Mouse (Mus musculus): Measurements from ENCODE around the gene Fbxo11. TPM values are rescaled to one million over a fixed set of nuclear protein-coding genes. Genes with fewer than 3 reads are reported as not detected.

The Fbxo11 gene
- polyA plus RNA-seq, 2 experiments = 29.5 to 63.0 TPM

DNA sequence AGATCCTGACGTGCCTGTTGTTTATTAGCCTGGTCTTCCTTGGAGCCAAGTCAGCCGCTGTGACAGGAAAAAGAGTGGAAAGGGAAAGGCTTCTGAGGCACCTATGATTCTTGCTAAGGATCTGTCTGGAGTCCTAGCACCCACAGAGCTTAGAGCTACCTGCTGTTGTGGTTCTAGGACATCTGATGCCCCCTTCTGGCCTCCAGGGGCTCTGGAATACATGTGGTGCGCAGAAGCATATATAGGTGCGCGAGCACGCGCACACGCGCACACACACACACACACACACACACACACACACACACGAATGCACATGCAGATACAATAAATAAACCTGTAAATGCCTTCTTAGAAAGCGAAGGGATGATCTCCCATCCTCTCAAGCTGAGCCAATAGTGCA lies 20.9 kb upstream of the Fbxo11 start:
- Histone ChIP-seq H3K27ac (replicated peaks; ENCODE audit: low read depth, low read length) (no peak overlapping the region), H3K4me1 (ENCODE audit: control insufficient read depth, insufficient read depth, low read length) (no peaks in the 10 kb centered on the region), H3K9ac (ENCODE audit: low read depth, low read length, severe bottlenecking) (no peak overlapping the region), H3K27me3 (ENCODE audit: control insufficient read depth, insufficient read depth, low read length) (no peaks in the 10 kb centered on the region), H3K36me3 (ENCODE audit: control insufficient read depth, insufficient read depth, low read length) (no peaks in the 10 kb centered on the region), H3K4me3 (replicated peaks; ENCODE audit: low read length) (no peak overlapping the region), H3K9me3 (ENCODE audit: control insufficient read depth, low read length) (no peaks in the 10 kb centered on the region), H3K4me2 (replicated peaks; ENCODE audit: low read depth, low read length, severe bottlenecking) (no peak overlapping the region)
- no peak for DNase-seq (ENCODE audit: low spot score)
- no peak for ATAC-seq (ENCODE audit: low FRiP score, low read depth)
- no peak for TF ChIP-seq POLR2A (IDR thresholded peaks at IDR 0.05; ENCODE audit: borderline replicate concordance, extremely low read depth, insufficient read depth, insufficient read length)
- 89% methylated on average over 11 of the region's 11 CpGs for WGBS

DNA sequence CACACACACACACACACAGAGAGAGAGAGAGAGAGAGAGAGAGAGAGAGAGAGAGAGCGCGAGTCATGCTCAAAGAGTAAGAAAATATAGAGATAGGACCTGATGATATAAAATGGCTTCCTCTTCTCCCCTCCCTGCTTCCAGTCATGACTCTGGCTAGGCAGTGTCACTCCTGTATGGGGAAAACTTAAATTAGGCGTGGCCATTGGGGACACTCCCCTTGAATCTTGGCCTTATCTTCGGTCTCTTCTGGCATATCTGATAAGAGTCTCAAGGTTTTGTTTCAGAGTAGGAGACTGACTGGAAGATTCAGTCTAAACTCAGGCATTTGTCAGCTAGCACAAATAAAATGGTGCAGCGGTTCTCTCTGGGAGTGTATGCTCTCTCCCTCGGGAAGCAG lies 16.4 kb upstream of the Fbxo11 start:
- Histone ChIP-seq H3K4me1 (ENCODE audit: control insufficient read depth, insufficient read depth, low read length) (no peaks in the 10 kb centered on the region), H3K4me3 (replicated peaks; ENCODE audit: low read length) (no peak overlapping the region), H3K9me3 (ENCODE audit: control insufficient read depth, low read length) (no peaks in the 10 kb centered on the region), H3K36me3 (ENCODE audit: control insufficient read depth, insufficient read depth, low read length) (no peaks in the 10 kb centered on the region), H3K27me3 (ENCODE audit: control insufficient read depth, insufficient read depth, low read length) (no peaks in the 10 kb centered on the region), H3K9ac (ENCODE audit: low read depth, low read length, severe bottlenecking) (no peak overlapping the region), H3K4me2 (replicated peaks; ENCODE audit: low read depth, low read length, severe bottlenecking) (no peak overlapping the region), H3K27ac (replicated peaks; ENCODE audit: low read depth, low read length) (no peak overlapping the region)
- no peak for TF ChIP-seq POLR2A (IDR thresholded peaks at IDR 0.05; ENCODE audit: borderline replicate concordance, extremely low read depth, insufficient read depth, insufficient read length)
- no peak for DNase-seq (ENCODE audit: low spot score)
- ATAC-seq (ENCODE audit: low FRiP score, low read depth) = no peak
- 85% methylated on average over 6 of the region's 6 CpGs for WGBS

DNA sequence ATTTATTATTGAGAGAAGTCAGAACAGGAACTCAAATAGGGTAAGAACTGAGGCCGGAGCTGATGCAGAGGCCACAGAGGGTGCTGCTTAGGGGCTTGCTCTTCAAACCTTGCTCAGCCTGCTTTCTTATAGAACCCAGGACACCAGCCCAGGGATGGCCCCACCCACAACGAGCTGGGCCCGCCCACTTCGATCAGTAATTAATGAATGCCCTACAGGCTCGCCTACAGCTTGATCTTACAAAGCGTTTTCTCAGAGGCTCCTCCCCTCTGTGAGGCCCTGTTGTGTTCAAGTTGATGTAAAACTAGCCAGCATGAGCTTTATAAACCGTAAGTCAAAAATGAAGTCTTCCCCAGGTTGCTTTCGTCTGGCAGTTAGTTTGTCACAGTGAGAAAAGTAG lies 14.7 kb upstream of the Fbxo11 start:
- no peak for TF ChIP-seq POLR2A (IDR thresholded peaks at IDR 0.05; ENCODE audit: borderline replicate concordance, extremely low read depth, insufficient read depth, insufficient read length)
- WGBS = 88% methylated on average over 8 of the region's 8 CpGs
- H3K27me3 ChIP-seq (ENCODE audit: control insufficient read depth, insufficient read depth, low read length) = no peaks in the 10 kb centered on the region
- ATAC-seq (ENCODE audit: low FRiP score, low read depth) = no peak
- no peak overlapping the region for H3K4me3 ChIP-seq (replicated peaks; ENCODE audit: low read length)
- no peak overlapping the region for H3K27ac ChIP-seq (replicated peaks; ENCODE audit: low read depth, low read length)
- H3K36me3 ChIP-seq (ENCODE audit: control insufficient read depth, insufficient read depth, low read length) = no peaks in the 10 kb centered on the region
- no peak overlapping the region for H3K4me2 ChIP-seq (replicated peaks; ENCODE audit: low read depth, low read length, severe bottlenecking)
- H3K4me1 ChIP-seq (ENCODE audit: control insufficient read depth, insufficient read depth, low read length) = no peaks in the 10 kb centered on the region
- no peak for DNase-seq (ENCODE audit: low spot score)
- H3K9ac ChIP-seq (ENCODE audit: low read depth, low read length, severe bottlenecking) = no peak overlapping the region
- no peaks in the 10 kb centered on the region for H3K9me3 ChIP-seq (ENCODE audit: control insufficient read depth, low read length)

DNA sequence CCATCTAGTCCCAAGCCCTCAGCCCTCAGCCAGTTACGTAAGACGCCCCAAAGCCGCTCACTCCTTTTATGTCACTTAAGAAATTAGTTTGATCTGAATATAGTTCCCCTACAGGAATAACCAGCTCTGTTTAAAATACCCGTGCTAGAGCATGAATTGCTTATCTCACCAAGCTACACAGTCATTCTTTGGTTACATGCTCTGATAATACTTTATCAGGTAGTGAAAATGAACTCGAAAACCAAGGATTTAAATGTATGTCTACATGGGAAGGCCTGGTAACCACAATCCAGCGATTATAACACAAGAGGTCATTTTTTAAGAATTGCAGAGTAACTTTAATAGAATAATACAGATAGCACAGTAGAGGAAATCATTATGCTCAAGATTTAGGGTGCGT lies 7.0 kb upstream of the Fbxo11 start:
- DNase-seq (ENCODE audit: low spot score) (no peak), ATAC-seq (ENCODE audit: low FRiP score, low read depth) (no peak)
- H3K36me3 ChIP-seq (ENCODE audit: control insufficient read depth, insufficient read depth, low read length) = no peaks in the 10 kb centered on the region
- H3K9ac ChIP-seq (ENCODE audit: low read depth, low read length, severe bottlenecking) = no peak overlapping the region
- no peak overlapping the region for H3K4me2 ChIP-seq (replicated peaks; ENCODE audit: low read depth, low read length, severe bottlenecking)
- no peak overlapping the region for H3K4me3 ChIP-seq (replicated peaks; ENCODE audit: low read length)
- H3K27ac ChIP-seq (replicated peaks; ENCODE audit: low read depth, low read length) = no peak overlapping the region
- 86% methylated on average over 7 of the region's 7 CpGs for WGBS
- no peaks in the 10 kb centered on the region for H3K9me3 ChIP-seq (ENCODE audit: control insufficient read depth, low read length)
- TF ChIP-seq POLR2A (IDR thresholded peaks at IDR 0.05; ENCODE audit: borderline replicate concordance, extremely low read depth, insufficient read depth, insufficient read length) = no peak
- H3K4me1 ChIP-seq (ENCODE audit: control insufficient read depth, insufficient read depth, low read length) = no peaks in the 10 kb centered on the region
- H3K27me3 ChIP-seq (ENCODE audit: control insufficient read depth, insufficient read depth, low read length) = no peaks in the 10 kb centered on the region

DNA sequence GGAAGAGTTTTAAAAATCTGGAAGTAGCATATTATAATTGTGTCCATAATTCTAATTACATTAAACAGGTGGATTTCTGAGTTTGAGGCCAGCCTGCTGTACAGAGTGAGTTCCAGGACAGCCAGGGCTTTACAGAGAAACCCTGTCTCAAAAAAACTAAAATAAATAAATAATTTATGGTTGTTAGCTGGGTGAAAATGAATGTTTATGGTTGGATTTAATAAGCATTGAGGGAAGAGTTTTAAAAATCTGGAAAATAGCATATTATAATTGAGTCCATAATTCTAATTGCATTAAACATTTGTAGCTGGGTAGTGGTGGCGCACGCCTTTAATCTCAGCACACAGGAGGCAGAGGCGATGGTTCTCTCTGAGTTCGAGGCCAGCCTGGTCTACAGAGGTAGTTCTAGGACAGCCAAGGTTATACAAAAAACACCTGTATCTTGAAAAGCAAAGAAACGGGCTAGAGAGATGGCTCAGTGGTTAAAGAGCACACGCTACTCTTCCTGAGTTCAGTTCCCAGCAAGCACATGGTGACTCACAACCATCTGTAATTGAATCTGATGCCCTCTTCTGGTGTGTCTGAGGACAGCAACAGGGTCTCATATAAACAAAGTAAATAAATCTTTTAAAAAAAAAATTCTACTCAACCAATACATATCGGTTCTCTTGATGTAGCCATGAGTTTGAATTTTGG lies 3.1 kb upstream of the Fbxo11 start:
- ATAC-seq (ENCODE audit: low FRiP score, low read depth) (no peak), DNase-seq (ENCODE audit: low spot score) (no peak)
- 90% methylated on average over 7 of the region's 7 CpGs for WGBS
- Histone ChIP-seq H3K4me3 (replicated peaks; ENCODE audit: low read length) (no peak overlapping the region), H3K9ac (ENCODE audit: low read depth, low read length, severe bottlenecking) (no peak overlapping the region), H3K4me1 (ENCODE audit: control insufficient read depth, insufficient read depth, low read length) (peaks cover under 1% of the 10 kb centered on the region), H3K27me3 (ENCODE audit: control insufficient read depth, insufficient read depth, low read length) (no peaks in the 10 kb centered on the region), H3K27ac (replicated peaks; ENCODE audit: low read depth, low read length) (no peak overlapping the region), H3K4me2 (replicated peaks; ENCODE audit: low read depth, low read length, severe bottlenecking) (no peak overlapping the region), H3K9me3 (ENCODE audit: control insufficient read depth, low read length) (no peaks in the 10 kb centered on the region), H3K36me3 (ENCODE audit: control insufficient read depth, insufficient read depth, low read length) (no peaks in the 10 kb centered on the region)
- TF ChIP-seq POLR2A (IDR thresholded peaks at IDR 0.05; ENCODE audit: borderline replicate concordance, extremely low read depth, insufficient read depth, insufficient read length) = no peak
